Mouse (Mus musculus) testis, adult 2 months (tissue): ENCODE results near the gene Hmox2.

Experiments
- CTCF ChIP-seq: fragments of 200-500 bp; IDR thresholded peaks from 2 replicates; pipeline ENCODE4 v1.5.1; 2012; ENCODE audit warnings: low read depth, mild to moderate bottlenecking, inconsistent platforms, low read length, moderate library complexity; ENCODE audit not compliant: control insufficient read depth, insufficient read depth, insufficient replicate concordance
- POLR2A ChIP-seq: fragments of 200-500 bp; IDR thresholded peaks from 2 replicates; pipeline ENCODE4 v1.6.1; 2012; ENCODE audit warnings: low read depth, mild to moderate bottlenecking, inconsistent platforms, low read length, moderate library complexity; ENCODE audit not compliant: control insufficient read depth

GRCm38 (mm10) chr16:4736262-4736661 is 10.1 kb downstream of the Hmox2 start:
- TF ChIP-seq CTCF (no peak), POLR2A (no peak)
